In the genomic region with DNA sequence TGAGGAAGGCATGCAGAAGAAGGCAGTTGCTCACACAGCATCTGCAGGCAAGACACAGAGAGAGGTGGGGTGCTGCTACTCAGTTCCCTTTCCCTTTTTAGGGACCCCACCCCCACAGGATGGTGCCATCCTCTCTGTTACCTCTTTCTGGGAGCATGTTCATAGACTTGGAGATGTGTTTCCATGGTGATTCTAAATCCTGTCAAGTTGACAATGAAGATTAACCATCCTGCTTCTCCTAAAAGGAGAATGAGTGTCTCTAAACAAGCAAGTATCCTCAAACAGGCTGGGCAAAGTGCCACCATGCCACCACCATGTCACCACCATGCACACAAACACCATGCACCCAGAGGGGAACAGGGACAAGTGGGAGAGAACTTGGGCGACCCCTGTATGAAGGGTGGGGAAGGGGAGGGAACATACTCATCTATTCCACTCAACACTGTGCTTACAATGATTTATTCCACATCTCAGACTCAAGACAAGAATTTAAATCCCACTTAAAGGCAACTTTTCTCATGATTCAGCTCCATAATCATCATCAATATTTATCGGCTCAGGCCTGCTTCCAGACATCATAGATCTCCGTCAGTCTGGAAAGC, we compare ENCODE assay signal across 15 mouse cellular contexts.
DNase-seq lines count a peak whose midpoint lies in the region; ATAC-seq and TF ChIP-seq lines count a peak whose summit lies in the region.
"Had no signal": no experiment of that assay in that cellular context is flagged by ENCODE, and none has a peak within 500 bp of the region (broad histone marks: within the 10 kb centered on the region; RNA-seq: fewer than 3 reads in every experiment).

No protein-coding gene starts in this region.

- no peaks in the 10 kb centered on the region for H3K79me2 ChIP-seq in heart, adult 2 months (replicated peaks; ENCODE audit: control insufficient read depth, insufficient read depth, low read length)

- H3K4me1 ChIP-seq in heart, adult 2 months (ENCODE audit: control insufficient read depth, insufficient read depth, low read length) = 0 out of 2 replicates have a peak, but pooled peaks cover 2% of the 10 kb centered on the region
- H3K4me1 ChIP-seq in midbrain, embryonic 11.5 days (ENCODE audit: control insufficient read depth, insufficient read depth, low read length) = no peaks in the 10 kb centered on the region; the same call in none of the 2 replicates
- no peaks in the 10 kb centered on the region for H3K4me1 ChIP-seq in midbrain, embryonic 15.5 days
- H3K4me1 ChIP-seq in midbrain, postnatal 0 days (ENCODE audit: insufficient read depth, low read length) = 0 out of 2 replicates have a peak, but pooled peaks cover 5% of the 10 kb centered on the region
- H3K4me1 ChIP-seq in limb, embryonic 10.5 days = no peaks in the 10 kb centered on the region
- H3K4me1 ChIP-seq in stomach, postnatal 0 days (replicated peaks; ENCODE audit: control insufficient read depth, insufficient read depth) = no peaks in the 10 kb centered on the region
- H3K4me1 ChIP-seq: embryonic facial prominence, embryonic 12.5 days; stomach, embryonic 15.5 days had no signal

- no peak for TF ChIP-seq POLR2A in heart, adult 2 months (IDR thresholded peaks at IDR 0.05; ENCODE audit: insufficient read depth, low read depth, low read length)

- intact Hi-C loops in heart, adult 2 months (cut with DNase I) = no loop called here

- ATAC-seq in midbrain, embryonic 11.5 days (ENCODE audit: low FRiP score) = no peak
- no peak for ATAC-seq in midbrain, embryonic 15.5 days (replicated peaks)
- ATAC-seq in midbrain, postnatal 0 days (ENCODE audit: low FRiP score) = no peak
- ATAC-seq in stomach, postnatal 0 days (ENCODE audit: low FRiP score, low TSS enrichment) = no peak

- no peak overlapping the region for H3K4me2 ChIP-seq in midbrain, embryonic 11.5 days
- H3K4me2 ChIP-seq in midbrain, embryonic 15.5 days = no peak overlapping the region
- no peak overlapping the region for H3K4me2 ChIP-seq in midbrain, postnatal 0 days (ENCODE audit: low read depth, low read length, poor library complexity, severe bottlenecking)
- no peak overlapping the region for H3K4me2 ChIP-seq in stomach, postnatal 0 days (replicated peaks; ENCODE audit: low read depth)
- H3K4me2 ChIP-seq: embryonic facial prominence, embryonic 12.5 days; limb, embryonic 13.5 days; stomach, embryonic 15.5 days had no signal

- no peaks in the 10 kb centered on the region for H3K27me3 ChIP-seq in heart, adult 2 months (ENCODE audit: control insufficient read depth, insufficient read depth, low read length)
- H3K27me3 ChIP-seq in midbrain, embryonic 11.5 days (ENCODE audit: control insufficient read depth, insufficient read depth, low read length) = no peaks in the 10 kb centered on the region
- H3K27me3 ChIP-seq in midbrain, embryonic 15.5 days (replicated peaks) = no peaks in the 10 kb centered on the region
- no peaks in the 10 kb centered on the region for H3K27me3 ChIP-seq in midbrain, postnatal 0 days (ENCODE audit: insufficient read depth, low read length)
- H3K27me3 ChIP-seq in limb, embryonic 10.5 days (ENCODE audit: low read depth, poor library complexity, severe bottlenecking) = no peaks in the 10 kb centered on the region
- no peaks in the 10 kb centered on the region for H3K27me3 ChIP-seq in stomach, postnatal 0 days (ENCODE audit: control insufficient read depth, insufficient read depth, low read length)
- H3K27me3 ChIP-seq: embryonic facial prominence, embryonic 12.5 days; limb, embryonic 13.5 days; stomach, embryonic 15.5 days had no signal

- TF ChIP-seq EP300 in heart, adult 2 months (IDR thresholded peaks at IDR 0.05; ENCODE audit: insufficient read depth, low read depth, low read length) = no peak
- TF ChIP-seq EP300 in stomach, postnatal 0 days (optimal IDR thresholded peaks at IDR 0.05) = no peak

- no peak overlapping the region for H3K4me3 ChIP-seq in heart, adult 2 months
- H3K4me3 ChIP-seq in midbrain, embryonic 11.5 days (ENCODE audit: low read depth, low read length) = no peak overlapping the region
- H3K4me3 ChIP-seq in midbrain, embryonic 15.5 days = no peak overlapping the region
- H3K4me3 ChIP-seq in midbrain, postnatal 0 days (ENCODE audit: low read depth, low read length) = no peak overlapping the region
- no peak overlapping the region for H3K4me3 ChIP-seq in limb, embryonic 10.5 days
- no peak overlapping the region for H3K4me3 ChIP-seq in stomach, postnatal 0 days (ENCODE audit: low read depth, low read length)
- H3K4me3 ChIP-seq: embryonic facial prominence, embryonic 12.5 days; forebrain, embryonic 10.5 days; limb, embryonic 13.5 days; stomach, embryonic 15.5 days had no signal

- no peaks in the 10 kb centered on the region; the same call in 1 of the 2 replicates for H3K9me3 ChIP-seq in midbrain, embryonic 11.5 days (ENCODE audit: control insufficient read depth, low read length)
- no peaks in the 10 kb centered on the region for H3K9me3 ChIP-seq in midbrain, embryonic 15.5 days
- H3K9me3 ChIP-seq in midbrain, postnatal 0 days (ENCODE audit: low read length) = no peaks in the 10 kb centered on the region
- H3K9me3 ChIP-seq in limb, embryonic 10.5 days (replicated peaks) = no peaks in the 10 kb centered on the region
- no peaks in the 10 kb centered on the region for H3K9me3 ChIP-seq in stomach, postnatal 0 days (ENCODE audit: control insufficient read depth, low read length)
- H3K9me3 ChIP-seq: limb, embryonic 13.5 days; stomach, embryonic 15.5 days had no signal

- peak; percentile 70 for DNase-seq in heart, adult 11 months
- DNase-seq in heart, adult 2 months = no peak
- peak; percentile 61 for DNase-seq in midbrain, embryonic 11.5 days (ENCODE audit: low spot score, missing footprints)
- DNase-seq in midbrain, postnatal 0 days (ENCODE audit: low spot score) = peak; percentile 12
- DNase-seq in limb, embryonic 10.5 days (ENCODE audit: low spot score) = no peak
- DNase-seq in stomach, postnatal 0 days (ENCODE audit: low spot score) = no peak
- DNase-seq: adrenal gland, postnatal 10 days; cerebellum, postnatal 36 days; lung, adult 18-20 months; thymus, postnatal 36 days had no signal

- no peaks in the 10 kb centered on the region for H3K36me3 ChIP-seq in heart, adult 2 months (ENCODE audit: control insufficient read depth, insufficient read depth, low read length)
- H3K36me3 ChIP-seq in midbrain, embryonic 11.5 days (ENCODE audit: control insufficient read depth, insufficient read depth, low read length) = no peaks in the 10 kb centered on the region
- no peaks in the 10 kb centered on the region for H3K36me3 ChIP-seq in midbrain, embryonic 15.5 days (replicated peaks)
- no peaks in the 10 kb centered on the region for H3K36me3 ChIP-seq in midbrain, postnatal 0 days (ENCODE audit: insufficient read depth, low read length)
- no peaks in the 10 kb centered on the region for H3K36me3 ChIP-seq in limb, embryonic 10.5 days
- no peaks in the 10 kb centered on the region for H3K36me3 ChIP-seq in stomach, postnatal 0 days (ENCODE audit: control insufficient read depth, insufficient read depth, low read length)
- H3K36me3 ChIP-seq: embryonic facial prominence, embryonic 12.5 days; forebrain, embryonic 10.5 days; limb, embryonic 13.5 days; stomach, embryonic 15.5 days had no signal

- no peak for TF ChIP-seq CTCF in heart, adult 2 months (IDR thresholded peaks at IDR 0.05)
- no peak for TF ChIP-seq CTCF in midbrain, postnatal 0 days (IDR thresholded peaks at IDR 0.05)
- TF ChIP-seq CTCF in stomach, postnatal 0 days (IDR thresholded peaks at IDR 0.05; ENCODE audit: low read depth) = no peak

- no peak overlapping the region for H3K9ac ChIP-seq in heart, adult 2 months (ENCODE audit: low read depth, low read length)
- H3K9ac ChIP-seq in midbrain, embryonic 11.5 days (ENCODE audit: low read length) = no peak overlapping the region
- H3K9ac ChIP-seq in midbrain, embryonic 15.5 days = no peak overlapping the region
- H3K9ac ChIP-seq in midbrain, postnatal 0 days (replicated peaks; ENCODE audit: low read length, poor library complexity, severe bottlenecking) = no peak overlapping the region
- no peak overlapping the region for H3K9ac ChIP-seq in stomach, postnatal 0 days (ENCODE audit: low read length)
- H3K9ac ChIP-seq: embryonic facial prominence, embryonic 12.5 days; limb, embryonic 13.5 days; stomach, embryonic 15.5 days had no signal

- 92% methylated on average over 3 of the region's 3 CpGs for WGBS in heart, adult 2 months
- WGBS in midbrain, embryonic 11.5 days = 36% methylated on average over 3 of the region's 3 CpGs
- WGBS in midbrain, embryonic 15.5 days = 30% methylated on average over 3 of the region's 3 CpGs
- 22% methylated on average over 3 of the region's 3 CpGs for WGBS in midbrain, postnatal 0 days
- 91% methylated on average over 3 of the region's 3 CpGs for WGBS in limb, embryonic 10.5 days
- 51% methylated on average over 3 of the region's 3 CpGs for WGBS in stomach, postnatal 0 days

- H3K27ac ChIP-seq in heart, adult 2 months = no peak overlapping the region
- H3K27ac ChIP-seq in midbrain, embryonic 11.5 days (ENCODE audit: low read depth, low read length) = no peak overlapping the region
- H3K27ac ChIP-seq in midbrain, embryonic 15.5 days = no peak overlapping the region
- H3K27ac ChIP-seq in midbrain, postnatal 0 days (ENCODE audit: low read depth, low read length) = no peak overlapping the region
- H3K27ac ChIP-seq in limb, embryonic 10.5 days = no peak overlapping the region
- H3K27ac ChIP-seq in stomach, postnatal 0 days (replicated peaks) = no peak overlapping the region
- H3K27ac ChIP-seq: embryonic facial prominence, embryonic 12.5 days; forebrain, embryonic 10.5 days; limb, embryonic 13.5 days; stomach, embryonic 15.5 days had no signal

Comparison
In these comparisons a context has a peak if more than half of its experiments do, and no peak if none do; other contexts are left out.
1. DNase-seq: peak in heart, adult 11 months (single experiment), midbrain, embryonic 11.5 days (single experiment) and midbrain, postnatal 0 days (single experiment); none in heart, adult 2 months (0 of 2), limb, embryonic 10.5 days (single experiment) and stomach, postnatal 0 days (single experiment).